Mouse (Mus musculus) regulatory T cell (primary cell): ENCODE measurements around the gene Shd.

Experiments used
- in situ Hi-C: fragments of 300-600 bp; cut with MboI, MseI; formaldehyde crosslinking; loops from one replicate; pipeline ENCODE4 v1.15.1; 2025; ENCODE audit warnings: high pct_unique_total_duplicates

Shd gene

GRCm38 (mm10) chr17:55958918-55959728, 11.1 kb upstream of the Shd start, which contains the start of gene Yju2:
Yju2 (plus strand) TSS chr17:55959099.
- in situ Hi-C loops = loop anchor here (25.0 kb wide), 1 partner anchor 247 kb away; the partner anchor contains the start of gene Pot1b

GRCm38 (mm10) chr17:55959946-55960740, 10.1 kb upstream of the Shd start:
- in situ Hi-C loops = loop anchor here (25.0 kb wide), 1 partner anchor 248 kb away; the partner anchor contains the start of gene Pot1b

GRCm38 (mm10) chr17:55960791-55961190, 9.5 kb upstream of the Shd start:
- in situ Hi-C loops = loop anchor here (25.0 kb wide), 1 partner anchor 248 kb away; the partner anchor contains the start of gene Pot1b

- in situ Hi-C loops = loop anchor here (25.0 kb wide), 1 partner anchor 249 kb away; the partner anchor contains the start of gene Pot1b
These were observed 8.6 kb upstream of the Shd start for GRCm38 (mm10) chr17:55961631-55962030.

- in situ Hi-C loops = loop anchor here (25.0 kb wide), 1 partner anchor 251 kb away; the partner anchor contains the start of gene Pot1b
These were observed 7.1 kb upstream of the Shd start for GRCm38 (mm10) chr17:55963171-55963570.

GRCm38 (mm10) chr17:55964496-55964895, 5.8 kb upstream of the Shd start:
- in situ Hi-C loops = loop anchor here (25.0 kb wide), 1 partner anchor 252 kb away; the partner anchor contains the start of gene Pot1b

- in situ Hi-C loops = loop anchor here (5.0 to 25.0 kb wide), 2 partner anchors 52 to 253 kb away; partner anchors contain the start of gene Pot1b
These were observed 5.3 kb upstream of the Shd start for GRCm38 (mm10) chr17:55964996-55965395.

GRCm38 (mm10) chr17:55967186-55967585, 3.1 kb upstream of the Shd start:
- in situ Hi-C loops = loop anchor here (5.0 to 25.0 kb wide), 2 partner anchors 50 to 255 kb away; partner anchors contain the start of gene Pot1b

GRCm38 (mm10) chr17:55968210-55968609, 2.1 kb upstream of the Shd start:
- in situ Hi-C loops = loop anchor here (5.0 to 25.0 kb wide), 2 partner anchors 49 to 256 kb away; partner anchors contain the start of gene Pot1b

GRCm38 (mm10) chr17:55969560-55969959, 707 bp upstream of the Shd start:
- in situ Hi-C loops = loop anchor here (5.0 to 25.0 kb wide), 2 partner anchors 48 to 257 kb away; partner anchors contain the start of gene Pot1b

GRCm38 (mm10) chr17:55971453-55971852, 1.2 kb downstream of the Shd start:
- in situ Hi-C loops = loop anchor here (25.0 kb wide), 1 partner anchor 259 kb away; the partner anchor contains the start of gene Pot1b

GRCm38 (mm10) chr17:55976255-55976862, 6.1 kb downstream of the Shd start:
- in situ Hi-C loops = no loop called here

GRCm38 (mm10) chr17:55977301-55977700, 7.0 kb downstream of the Shd start:
- in situ Hi-C loops = no loop called here

- in situ Hi-C loops = no loop called here
These were observed 16.0 kb downstream of the Shd start, which contains the start of gene Fsd1 for GRCm38 (mm10) chr17:55986030-55986961. Fsd1 (plus strand) TSS chr17:55986509.

- in situ Hi-C loops = no loop called here
These were observed 20.1 kb downstream of the Shd start for GRCm38 (mm10) chr17:55990278-55990898.

GRCm38 (mm10) chr17:55996007-55996406, 25.7 kb downstream of the Shd start:
- in situ Hi-C loops = no loop called here

GRCm38 (mm10) chr17:55999794-56000499, 29.7 kb downstream of the Shd start:
- in situ Hi-C loops = no loop called here

GRCm38 (mm10) chr17:56003000-56003399, 32.7 kb downstream of the Shd start:
- in situ Hi-C loops = no loop called here
